Mouse (Mus musculus): ENCODE results near the gene Col24a1. TPM values are rescaled to one million over a fixed set of nuclear protein-coding genes. Genes with fewer than 3 reads are reported as not detected.
"Not testable (repeated sequence)": the region's sequence is repeated elsewhere in the genome, so short reads cannot be mapped to it uniquely, and the experiment has no call there.

The Col24a1 gene
- total RNA-seq, 2 experiments from 2014 or later = 1.9 to 2.6 TPM

DNA sequence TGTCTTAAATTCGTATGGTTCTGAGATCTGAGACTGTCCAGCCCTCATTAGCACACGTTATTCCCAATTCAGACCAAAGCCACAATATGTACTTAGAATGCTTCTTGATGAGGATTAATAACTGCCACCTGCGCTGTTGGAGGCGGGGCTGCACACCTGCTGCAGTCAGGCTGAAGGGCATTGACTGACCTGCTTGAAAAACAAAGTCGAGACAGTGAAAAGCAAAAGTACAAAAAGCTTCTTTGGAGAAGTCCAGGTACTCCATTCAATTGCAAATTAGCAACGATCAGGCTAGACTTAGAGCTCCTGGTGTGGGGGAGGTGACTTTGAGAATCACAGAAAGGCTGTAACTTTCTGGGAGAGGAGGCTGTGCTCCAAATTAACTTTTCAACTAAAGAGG lies 150.9 kb downstream of the Col24a1 start:
- DNase-seq (ENCODE audit: low spot score in 2 of 2) = not testable (repeated sequence)

DNA sequence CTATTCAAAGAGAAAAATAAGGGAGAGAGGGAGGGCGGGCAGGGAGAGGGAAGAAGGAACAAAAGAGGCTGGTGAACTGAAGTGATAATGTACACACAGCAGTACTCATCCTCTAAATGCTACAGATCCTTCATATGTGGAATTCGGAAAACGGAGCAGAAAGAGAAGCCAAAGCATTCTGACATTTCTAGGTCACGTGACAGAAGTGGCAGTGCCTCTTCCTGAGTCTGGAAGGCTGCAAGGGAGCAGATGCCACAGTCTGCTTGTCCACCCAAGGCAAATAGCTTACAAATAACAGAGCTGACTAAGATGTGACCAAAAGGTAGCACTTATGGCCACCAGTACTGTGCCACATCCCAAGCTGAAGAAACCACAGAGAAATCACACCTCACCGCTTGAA lies 164.8 kb downstream of the Col24a1 start:
- DNase-seq (ENCODE audit: low spot score in 2 of 2) = no peak

DNA sequence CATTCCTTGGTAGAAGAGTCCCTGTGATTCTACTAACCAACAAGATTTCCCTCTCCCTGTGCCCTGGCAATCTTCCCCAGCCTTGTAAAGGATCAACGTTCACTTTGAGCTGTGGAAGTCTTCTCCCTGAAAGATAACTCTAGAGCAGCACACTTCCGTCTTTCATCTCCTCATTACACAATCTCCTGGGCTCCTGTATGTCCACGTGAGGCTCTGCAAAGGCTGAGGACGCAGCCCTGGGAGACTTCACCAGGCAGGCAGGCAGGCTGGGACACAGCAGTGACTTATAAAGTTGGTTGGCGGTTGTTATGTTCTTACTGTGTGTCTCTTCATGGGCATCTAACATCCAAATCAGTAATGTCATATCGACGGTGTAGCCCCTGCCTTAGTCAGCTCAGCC lies 170.1 kb downstream of the Col24a1 start:
- DNase-seq (ENCODE audit: low spot score in 2 of 2) = no peak

DNA sequence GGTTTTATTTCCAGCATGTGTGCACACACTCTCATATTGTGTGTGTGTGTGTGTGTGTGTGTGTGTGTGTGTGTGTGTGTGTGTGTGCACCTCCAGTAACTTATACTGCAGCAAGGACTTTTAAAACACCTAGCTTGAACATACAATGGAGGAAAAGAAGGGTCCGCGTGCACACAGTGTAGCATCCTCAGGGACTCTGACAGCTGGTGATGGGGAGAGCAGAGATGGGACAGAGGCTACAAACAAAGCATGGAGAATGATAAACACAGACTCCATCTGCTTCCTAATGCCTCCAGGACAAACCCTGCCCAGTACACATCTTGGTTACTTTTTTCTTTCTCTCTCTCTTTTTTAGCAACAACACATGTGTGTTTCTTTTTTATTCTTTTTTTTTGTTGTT lies 171.5 kb downstream of the Col24a1 start:
- no peak for DNase-seq (ENCODE audit: low spot score in 2 of 2)

DNA sequence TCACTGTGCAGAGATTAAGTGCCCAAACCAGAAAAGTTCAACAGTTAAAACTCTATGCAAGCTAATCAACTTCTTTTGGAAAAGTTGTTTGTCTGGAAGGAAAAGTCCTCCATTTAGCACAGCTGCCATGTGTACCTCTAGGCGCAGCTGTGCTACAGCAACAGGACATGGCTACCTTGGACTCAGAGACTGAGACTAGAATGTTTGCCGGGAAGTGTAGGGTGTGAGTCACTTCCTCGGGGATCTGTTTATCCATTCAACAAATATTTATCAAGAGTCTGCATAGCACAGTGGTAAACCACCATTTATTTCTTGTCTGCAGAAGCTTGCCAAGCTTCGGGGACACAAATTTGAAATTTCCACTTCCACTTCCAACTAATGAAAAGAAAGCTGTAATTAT lies 178.8 kb downstream of the Col24a1 start:
- no peak for DNase-seq (ENCODE audit: low spot score in 2 of 2)

DNA sequence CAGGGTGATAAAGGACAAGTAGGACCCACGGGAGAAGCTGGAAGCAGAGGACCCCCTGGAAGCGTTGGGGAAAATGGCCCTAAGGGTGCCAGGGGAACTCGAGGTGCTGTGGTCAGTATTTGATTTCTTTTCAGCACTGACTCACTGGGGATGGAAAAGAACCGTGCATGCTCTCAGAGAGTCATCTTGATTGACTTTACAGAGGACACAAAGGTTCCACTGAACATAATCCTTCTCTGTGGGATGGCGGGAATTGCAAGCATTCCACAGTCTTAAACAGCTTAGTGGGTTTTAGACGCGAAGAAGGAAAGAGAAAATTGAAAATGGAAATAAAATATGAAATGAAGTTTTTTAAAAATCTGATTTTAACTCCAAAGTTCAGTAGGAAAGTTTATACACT lies 181.9 kb downstream of the Col24a1 start:
- no peak for DNase-seq (ENCODE audit: low spot score in 2 of 2)

DNA sequence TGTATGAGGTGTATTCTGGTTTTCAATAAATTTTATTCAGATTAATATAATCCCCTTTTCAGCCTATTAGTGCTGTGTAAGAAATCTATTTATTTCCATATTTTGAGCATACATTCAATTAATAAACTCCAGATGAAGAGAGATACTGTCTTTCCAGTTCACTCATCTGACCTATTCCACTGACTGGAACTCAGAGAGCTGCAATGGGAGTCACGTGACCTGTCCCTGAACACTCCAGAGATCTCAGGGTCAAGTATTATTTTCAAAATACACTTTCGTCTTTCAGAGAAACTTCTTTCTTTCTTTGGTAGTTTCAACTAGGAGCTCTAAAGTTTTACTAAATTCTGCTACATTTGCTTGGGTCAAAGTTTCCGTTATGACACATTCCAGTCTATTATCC lies 184.4 kb downstream of the Col24a1 start:
- no peak for DNase-seq (ENCODE audit: low spot score in 2 of 2)

DNA sequence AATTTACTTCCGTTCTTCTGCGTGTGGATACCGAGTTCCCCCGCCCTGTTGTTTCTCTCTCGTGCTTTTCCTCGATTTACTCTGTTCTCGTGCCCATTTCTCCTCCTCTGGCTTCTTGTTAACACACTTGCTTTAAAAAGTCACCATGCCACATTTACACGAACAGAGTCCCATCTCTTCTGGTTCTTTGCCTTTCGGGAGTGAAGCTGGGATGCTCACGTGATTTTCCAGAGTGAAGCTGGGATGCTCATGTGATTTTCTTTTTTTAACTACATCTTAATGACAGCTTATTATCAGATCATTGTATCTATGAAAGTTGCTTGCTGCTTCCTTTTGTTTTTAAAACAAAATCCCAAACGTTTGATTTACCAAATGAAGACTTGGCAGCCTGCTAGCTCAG lies 184.8 kb downstream of the Col24a1 start:
- DNase-seq (ENCODE audit: low spot score in 2 of 2) = no peak

DNA sequence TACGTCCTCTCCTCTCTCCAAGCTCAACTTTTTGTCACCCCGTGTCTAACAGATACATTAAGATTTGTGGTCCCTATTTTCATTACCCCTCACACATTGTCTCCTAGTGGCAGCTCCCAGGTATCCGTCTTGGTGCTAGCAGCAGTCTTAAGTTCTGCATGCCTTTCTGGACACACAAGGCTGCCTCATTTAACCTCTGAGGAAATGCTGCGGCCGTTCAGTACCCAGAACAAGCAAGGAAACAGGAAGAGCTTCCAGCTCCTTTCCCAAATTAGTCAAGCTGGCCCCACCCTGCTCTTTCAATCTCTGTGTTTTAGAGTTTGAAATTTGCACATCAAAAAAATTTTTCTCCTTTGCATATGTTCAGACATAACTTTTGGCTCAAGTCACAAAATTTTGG lies 186.2 kb downstream of the Col24a1 start:
- no peak for DNase-seq (ENCODE audit: low spot score in 2 of 2)

DNA sequence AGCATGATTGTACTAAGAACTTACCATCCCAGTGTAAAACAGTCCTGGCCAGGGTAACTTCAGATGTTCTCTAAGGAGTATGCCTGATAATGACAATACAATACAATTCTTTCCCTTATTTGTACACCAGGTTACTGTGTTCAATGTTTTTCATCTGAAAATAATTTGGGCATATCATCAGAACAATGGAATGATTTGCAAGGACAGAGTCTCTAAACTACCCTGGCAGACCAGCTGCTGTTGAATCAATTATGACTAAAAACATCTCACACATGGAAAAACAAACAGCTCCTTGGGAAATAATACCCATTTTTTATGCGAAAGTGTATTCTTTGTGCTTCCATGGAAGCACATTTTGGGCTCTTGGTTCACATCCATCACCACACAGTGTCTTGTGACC lies 198.0 kb downstream of the Col24a1 start:
- DNase-seq (ENCODE audit: low spot score in 2 of 2) = no peak

DNA sequence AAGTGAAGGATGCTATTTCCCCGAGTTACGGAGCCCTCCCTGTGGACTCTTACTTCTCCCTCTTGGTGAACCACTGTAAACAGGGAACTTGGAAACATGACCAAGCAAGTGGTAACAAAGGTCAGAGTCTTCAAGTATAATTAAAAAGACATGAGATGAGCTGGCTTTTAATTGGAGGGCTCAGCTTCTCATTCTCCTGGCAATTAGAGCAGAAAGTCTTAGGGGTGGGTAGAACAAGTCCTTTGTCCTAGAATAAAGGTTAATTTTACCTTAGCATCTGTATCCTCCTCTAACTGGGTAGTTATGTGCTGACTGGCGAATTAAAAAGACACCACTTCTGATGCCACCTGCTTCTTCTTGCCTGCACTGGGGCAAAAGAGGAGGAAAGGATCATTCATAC lies 199.1 kb downstream of the Col24a1 start:
- no peak for DNase-seq (ENCODE audit: low spot score in 2 of 2)

DNA sequence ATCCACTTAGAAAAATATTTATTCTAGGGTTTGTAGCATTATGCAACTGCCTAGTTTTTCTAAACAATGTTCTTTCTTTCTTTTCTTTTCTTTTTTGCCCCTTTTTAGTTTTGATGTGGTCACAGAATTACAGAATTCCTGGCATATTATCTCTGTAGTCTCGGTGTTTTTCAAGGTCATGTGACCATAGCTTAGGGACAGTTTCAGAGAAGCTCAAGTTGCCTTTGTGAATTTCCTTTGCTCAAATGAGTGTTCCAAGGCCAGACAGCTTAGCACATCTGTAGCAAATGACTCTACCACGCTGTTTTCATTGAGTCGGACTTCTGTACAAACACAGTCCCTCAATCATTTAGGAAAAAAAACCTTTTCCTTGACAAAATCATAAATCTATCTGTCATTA lies 205.9 kb downstream of the Col24a1 start:
- DNase-seq (ENCODE audit: low spot score in 2 of 2) = no peak

DNA sequence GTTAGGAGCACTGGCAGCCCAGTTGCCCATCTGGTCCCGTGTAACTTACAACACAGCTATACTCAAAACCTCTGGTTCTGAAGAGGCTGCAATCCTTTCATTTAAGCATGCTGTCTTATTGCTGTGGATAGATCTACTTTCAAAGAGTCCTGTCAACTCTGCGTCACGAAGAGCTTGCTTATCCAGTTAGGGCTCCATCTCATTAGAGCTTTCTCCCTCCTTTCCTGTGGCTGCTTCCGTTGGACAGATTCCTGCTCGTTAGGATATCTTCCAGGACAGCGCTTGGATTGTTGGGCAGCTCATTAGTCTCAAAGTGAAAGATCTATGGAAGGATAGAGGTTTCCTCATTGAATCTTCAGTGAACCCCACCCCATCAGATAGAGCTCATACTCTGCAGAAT lies 206.6 kb downstream of the Col24a1 start:
- DNase-seq (ENCODE audit: low spot score in 2 of 2) = no peak

DNA sequence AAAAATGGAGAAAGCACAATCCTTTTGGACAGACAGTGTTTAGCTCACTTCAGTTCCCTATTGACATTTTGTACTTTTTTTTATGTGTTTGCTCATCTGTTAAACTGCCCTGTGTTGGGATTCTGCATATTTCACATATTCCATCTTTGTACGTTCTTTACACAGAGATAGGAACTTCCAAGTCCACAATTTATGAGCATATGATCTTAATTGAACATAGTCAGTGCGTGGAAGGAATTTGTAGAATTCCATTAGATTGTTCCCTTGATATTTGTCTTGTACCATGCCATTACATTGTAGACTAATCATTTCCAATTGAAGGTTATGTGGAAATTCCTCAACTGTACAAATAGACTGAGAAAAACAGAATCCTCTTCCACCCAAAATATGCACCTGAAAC lies 212.6 kb downstream of the Col24a1 start:
- no peak for DNase-seq (ENCODE audit: low spot score in 2 of 2)

DNA sequence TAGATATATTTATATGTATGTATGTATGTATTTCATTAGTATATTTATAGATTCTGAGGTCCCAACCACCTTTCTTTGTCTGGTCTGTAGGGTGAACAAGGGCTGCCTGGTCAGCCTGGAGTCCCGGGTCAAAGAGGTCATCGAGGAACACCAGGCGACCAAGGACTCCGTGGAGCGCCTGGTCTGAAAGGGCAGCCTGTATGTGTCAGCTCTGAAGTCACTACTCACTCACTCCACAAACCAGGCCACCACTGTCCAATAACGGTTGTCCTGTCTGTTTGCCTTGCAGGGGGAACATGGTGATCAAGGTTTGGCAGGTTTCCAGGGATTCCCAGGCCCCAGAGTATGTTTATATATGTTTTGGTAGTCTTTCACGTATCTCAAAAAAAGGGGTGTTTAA lies 216.3 kb downstream of the Col24a1 start:
- no peak for DNase-seq (ENCODE audit: low spot score in 2 of 2)

DNA sequence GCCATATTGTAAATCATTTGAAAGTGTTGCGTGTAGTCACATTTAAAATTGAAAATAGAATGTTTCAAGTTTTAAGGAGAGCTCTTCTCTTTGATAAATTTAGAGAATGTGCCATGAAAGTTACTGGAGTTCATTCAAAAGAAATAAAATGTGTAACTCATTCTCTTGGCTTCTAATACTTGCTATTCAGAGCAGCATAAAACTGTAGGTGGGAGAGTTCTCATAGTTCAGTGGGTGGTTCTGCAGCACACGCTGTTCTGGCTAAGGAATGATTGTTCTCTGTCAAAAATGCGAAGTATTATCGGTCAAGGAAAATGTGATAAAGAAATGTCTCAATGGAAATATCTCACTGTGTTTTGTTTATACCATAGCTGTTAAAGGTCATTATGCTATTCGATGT lies 221.9 kb downstream of the Col24a1 start:
- no peak for DNase-seq (ENCODE audit: low spot score in 2 of 2)

DNA sequence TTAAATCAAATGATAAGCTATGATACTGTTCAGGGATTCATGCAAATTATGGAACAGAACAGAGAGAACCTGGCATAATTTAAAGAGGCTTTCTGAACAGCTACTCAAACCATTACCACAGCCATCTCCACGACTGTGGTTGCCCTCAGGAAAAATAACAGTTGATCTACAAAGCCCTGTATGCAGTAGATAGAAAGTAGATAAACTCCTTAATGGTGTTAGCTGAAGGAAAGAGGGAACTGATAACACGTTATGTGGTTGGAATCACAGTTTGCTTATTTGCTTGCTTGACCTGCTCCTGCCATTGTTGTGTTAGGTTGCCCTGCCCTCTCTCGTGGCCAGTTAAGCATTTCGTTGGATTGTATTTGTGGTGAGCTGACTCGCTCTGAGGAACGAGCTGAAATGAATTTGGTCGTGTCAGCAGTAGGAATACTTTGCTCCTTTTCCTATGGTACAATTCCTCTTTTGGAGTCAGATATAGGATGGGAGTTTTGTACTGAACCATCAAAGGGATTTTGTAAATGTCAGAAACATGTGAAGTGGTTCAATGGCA lies 229.3 kb downstream of the Col24a1 start:
- DNase-seq (ENCODE audit: low spot score in 2 of 2) = no peak

DNA sequence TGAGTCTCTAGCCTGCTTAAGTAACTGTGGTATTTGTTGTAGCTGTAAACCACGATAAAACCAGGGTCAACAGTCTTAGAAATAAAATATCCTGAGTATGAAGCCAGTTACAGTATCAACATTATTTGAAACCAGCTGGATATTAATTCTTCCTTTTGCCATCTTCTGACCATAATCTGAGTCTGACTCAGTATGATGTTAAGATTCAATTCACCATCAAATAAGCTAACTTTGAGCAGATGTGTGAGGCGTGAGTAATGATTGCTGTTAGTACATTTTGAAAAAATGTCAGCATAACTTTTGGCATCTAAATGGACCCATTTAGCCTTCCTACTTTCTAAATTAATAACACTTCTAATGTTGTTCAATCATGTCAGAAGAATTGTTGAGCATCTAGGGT lies 230.0 kb downstream of the Col24a1 start:
- DNase-seq (ENCODE audit: low spot score in 2 of 2) = no peak

DNA sequence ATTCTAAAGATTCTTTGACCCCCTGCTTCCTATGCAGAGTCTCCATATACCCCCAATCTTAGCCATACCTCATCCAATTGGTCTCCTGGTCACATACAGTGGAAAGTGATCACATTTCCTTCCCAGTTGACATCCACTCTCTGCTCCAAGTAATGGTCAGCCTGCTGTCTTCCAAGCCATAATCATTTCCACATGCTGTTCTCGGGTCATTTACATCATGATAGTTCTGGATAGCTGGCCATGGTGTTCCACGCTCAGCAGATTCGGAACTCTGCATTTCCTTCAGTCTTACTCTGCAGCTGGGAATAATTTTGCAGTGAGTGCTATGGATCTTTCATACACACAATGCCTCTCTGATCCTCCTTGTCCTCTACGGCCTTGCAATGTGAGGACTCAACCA lies 233.0 kb downstream of the Col24a1 start:
- DNase-seq (ENCODE audit: low spot score in 2 of 2) = no peak

DNA sequence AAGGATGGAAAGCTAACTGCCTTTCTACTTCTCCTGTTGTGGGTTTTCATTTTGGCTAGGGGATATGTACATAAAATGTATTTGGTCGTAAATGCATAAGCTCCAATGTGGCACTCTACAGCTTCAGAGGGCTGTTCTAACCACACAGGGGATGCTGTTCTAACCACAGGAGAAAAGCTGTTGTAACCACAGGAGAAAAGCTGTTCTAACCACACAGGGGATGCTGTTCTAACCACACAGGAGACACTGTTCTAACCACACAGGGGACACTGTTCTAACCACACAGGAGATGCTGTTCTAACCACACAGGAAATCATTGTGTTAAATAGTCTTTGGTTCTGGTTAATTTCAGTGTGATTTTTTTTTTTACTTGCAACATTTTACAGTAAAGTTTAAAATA lies 245.6 kb downstream of the Col24a1 start:
- no peak for DNase-seq (ENCODE audit: low spot score in 2 of 2)

DNA sequence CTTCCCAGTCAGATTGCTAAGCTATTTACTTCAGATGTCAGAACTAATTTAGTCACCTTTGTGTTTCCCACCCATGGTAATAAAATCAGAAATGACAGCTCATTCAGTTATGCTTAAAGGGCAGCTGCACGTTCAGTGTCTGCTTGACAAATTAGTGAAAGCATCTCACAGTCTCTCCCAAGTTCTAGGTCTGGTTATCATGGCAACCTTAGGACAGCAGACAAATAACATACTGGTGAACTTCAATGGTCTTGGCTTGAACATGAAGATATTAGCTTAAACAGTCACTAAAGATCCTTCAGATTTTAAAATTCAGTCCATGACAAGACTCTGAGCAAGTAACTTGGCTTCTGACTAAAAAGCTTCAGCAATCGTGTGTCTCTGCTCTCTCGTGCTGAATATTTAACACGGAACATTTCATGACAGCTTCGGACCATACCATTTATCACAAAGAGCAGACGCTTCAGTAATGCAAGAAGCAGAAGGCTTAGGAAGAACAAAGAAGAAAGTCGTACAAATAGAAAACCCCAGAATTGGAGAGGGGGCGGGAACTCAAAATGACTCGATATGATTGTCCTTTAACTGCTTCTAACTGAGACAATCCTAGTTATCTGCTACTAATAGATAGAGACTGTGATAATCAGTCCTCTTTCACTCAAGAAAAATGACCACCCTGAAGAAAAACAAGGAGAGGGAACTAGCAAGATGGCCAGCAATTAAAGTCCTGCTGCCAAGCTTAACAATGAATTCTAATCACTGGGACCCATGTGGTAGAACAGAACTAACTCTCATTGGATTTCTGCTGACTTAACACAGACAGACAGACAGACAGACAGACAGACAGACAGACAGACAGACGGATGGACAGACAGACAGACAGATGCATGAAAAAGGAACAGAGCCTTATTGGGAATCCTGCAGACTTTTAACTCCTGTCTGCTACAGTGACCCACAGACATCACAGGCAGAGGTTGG lies 256.5 kb downstream of the Col24a1 start:
- DNase-seq (ENCODE audit: low spot score in 2 of 2) = no peak

DNA sequence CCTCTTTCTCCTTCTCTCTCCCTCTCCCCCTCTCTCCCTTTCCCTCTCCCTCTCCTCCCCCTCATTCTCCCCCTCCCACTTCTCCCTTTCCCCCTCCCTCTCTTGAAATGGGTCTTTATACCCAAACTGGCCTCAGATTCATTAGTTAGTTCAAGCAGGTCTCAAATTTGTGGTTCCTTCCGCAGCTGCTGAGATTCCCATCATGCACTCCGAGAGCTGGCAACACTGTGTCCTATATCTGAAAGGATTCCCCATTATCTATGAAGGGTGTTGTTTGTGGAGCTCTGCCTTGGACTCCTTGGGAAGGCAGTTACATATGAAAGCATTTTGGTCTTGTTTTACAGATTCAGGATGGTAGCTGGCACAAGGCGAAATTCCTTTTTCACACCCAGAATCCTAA lies 257.9 kb downstream of the Col24a1 start:
- DNase-seq (ENCODE audit: low spot score in 2 of 2) = no peak

DNA sequence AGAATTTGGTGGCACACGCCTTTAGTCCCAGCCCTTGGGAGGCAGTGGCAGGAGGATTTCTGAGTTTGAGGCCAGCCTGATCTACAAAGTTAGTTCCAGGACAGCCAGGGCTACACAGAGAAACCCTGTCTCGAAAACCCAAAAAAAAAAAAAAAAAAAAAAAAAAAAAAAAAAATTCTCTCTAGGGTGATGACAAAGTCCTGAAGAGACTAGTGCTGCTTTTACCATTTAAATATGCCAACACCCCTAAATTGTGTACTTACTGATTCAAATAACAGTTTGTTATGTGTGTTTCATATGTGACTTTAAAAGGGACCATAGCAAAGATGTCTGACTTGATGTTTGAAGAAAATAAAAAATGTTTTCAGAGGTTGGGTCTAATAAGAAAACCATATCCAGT lies 262.1 kb downstream of the Col24a1 start:
- no peak for DNase-seq (ENCODE audit: low spot score in 2 of 2)
